Mouse (Mus musculus): ENCODE measurements around the gene Lcn4. TPM values are rescaled to one million over a fixed set of nuclear protein-coding genes. Genes with fewer than 3 reads are reported as not detected.

Gene Lcn4
- polyA plus RNA-seq, 1 experiment, result not detected

- TF ChIP-seq POLR2A (IDR thresholded peaks at IDR 0.05; ENCODE audit: control insufficient read depth, low read depth, low read length) (no peak), CTCF (IDR thresholded peaks at IDR 0.05; ENCODE audit: control insufficient read depth, insufficient read depth, insufficient replicate concordance, low read depth, low read length) (no peak)
- H3K4me1 ChIP-seq (ENCODE audit: control insufficient read depth, insufficient read depth, low read length), result peaks cover 10% of the 10 kb centered on the region
- no peak overlapping the region for H3K27ac ChIP-seq (ENCODE audit: control insufficient read depth, insufficient read depth, low read depth, low read length)
- H3K27me3 ChIP-seq (ENCODE audit: control insufficient read depth, insufficient read depth, low read length), result no peaks in the 10 kb centered on the region
- H3K36me3 ChIP-seq (ENCODE audit: control insufficient read depth, insufficient read depth, low read length), result no peaks in the 10 kb centered on the region; the same call in 1 of the 2 replicates
- H3K4me3 ChIP-seq (ENCODE audit: control insufficient read depth, low read depth, low read length), result no peak overlapping the region
Observed at GRCm38 (mm10) chr2:26635489-26636324, 35.4 kb downstream of the Lcn4 start.

DNA sequence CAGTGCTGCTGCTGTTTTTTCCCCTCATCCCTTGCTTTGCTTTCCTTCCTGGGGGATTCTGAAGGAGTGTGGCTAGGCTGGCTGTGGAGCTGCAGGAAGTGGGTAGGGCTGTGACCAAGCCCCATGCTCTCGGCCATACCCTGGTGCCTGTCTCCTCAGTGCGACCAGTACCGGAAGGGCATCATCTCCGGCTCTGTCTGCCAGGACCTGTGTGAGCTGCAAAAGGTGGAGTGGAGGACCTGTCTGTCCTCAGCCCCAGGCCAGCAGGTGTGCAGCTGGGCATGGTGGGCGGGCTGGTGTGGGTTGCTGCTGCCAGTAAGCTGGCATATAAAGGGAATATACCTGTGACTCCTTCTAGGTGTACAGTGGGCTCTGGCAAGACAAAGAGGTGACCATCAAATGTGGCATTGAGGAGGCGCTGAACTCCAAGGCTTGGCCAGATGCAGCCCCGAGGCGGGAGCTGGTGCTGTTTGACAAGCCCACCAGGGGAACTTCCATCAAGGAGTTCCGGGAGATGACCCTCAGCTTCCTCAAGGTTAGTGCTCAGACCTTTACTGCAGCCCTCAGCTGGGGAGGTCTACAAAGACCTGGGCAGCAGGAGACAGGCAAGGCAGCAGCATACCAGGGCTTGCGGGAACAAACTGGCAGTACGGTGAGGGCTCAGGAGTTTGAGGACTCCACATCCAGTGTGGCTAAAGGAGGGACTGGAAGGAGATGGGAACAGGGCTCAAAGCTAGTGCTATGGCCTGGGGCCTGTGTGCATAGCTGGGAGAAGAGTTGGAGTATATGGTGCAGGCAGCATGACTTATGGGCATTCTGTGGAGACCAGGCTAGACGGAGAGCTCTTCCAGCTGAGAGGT lies 36.2 kb downstream of the Lcn4 start:
- Histone ChIP-seq H3K27me3 (ENCODE audit: control insufficient read depth, insufficient read depth, low read length) (no peaks in the 10 kb centered on the region), H3K36me3 (ENCODE audit: control insufficient read depth, insufficient read depth, low read length) (no peaks in the 10 kb centered on the region; the same call in 1 of the 2 replicates), H3K4me3 (ENCODE audit: control insufficient read depth, low read depth, low read length) (no peak overlapping the region), H3K27ac (ENCODE audit: control insufficient read depth, insufficient read depth, low read depth, low read length) (no peak overlapping the region), H3K4me1 (ENCODE audit: control insufficient read depth, insufficient read depth, low read length) (peaks cover 8% of the 10 kb centered on the region)
- TF ChIP-seq CTCF (IDR thresholded peaks at IDR 0.05; ENCODE audit: control insufficient read depth, insufficient read depth, insufficient replicate concordance, low read depth, low read length), result no peak
- no peak for TF ChIP-seq POLR2A (IDR thresholded peaks at IDR 0.05; ENCODE audit: control insufficient read depth, low read depth, low read length)

DNA sequence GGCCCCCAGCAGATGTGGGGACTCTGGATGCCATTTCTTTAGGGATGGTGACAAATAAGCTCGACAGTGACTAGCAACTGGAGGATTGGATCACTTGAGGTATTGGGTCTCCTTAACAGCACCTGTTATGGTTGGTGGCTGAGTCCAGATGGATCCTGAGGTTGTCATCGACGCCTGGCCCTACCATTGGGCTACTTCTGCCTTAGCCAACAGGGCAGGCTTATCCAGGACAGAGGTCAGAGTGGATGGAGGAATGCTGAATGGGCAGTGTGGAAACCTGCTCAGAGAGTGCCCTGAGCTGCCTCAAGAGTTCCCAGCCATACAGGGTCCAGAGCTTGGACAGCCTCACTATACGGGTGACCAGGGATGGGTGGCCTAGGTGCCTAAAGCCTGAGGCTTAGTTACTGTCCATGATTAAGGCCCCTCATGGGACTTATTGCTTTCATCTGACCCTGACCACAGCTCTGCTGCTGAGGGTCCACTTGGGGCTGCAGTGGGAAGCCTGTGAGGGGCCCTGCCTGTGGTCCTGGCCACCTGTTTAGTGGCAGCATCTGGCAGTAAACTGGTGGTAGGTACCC lies 37.0 kb downstream of the Lcn4 start:
- no peak overlapping the region for H3K4me3 ChIP-seq (ENCODE audit: control insufficient read depth, low read depth, low read length)
- H3K27me3 ChIP-seq (ENCODE audit: control insufficient read depth, insufficient read depth, low read length), result no peaks in the 10 kb centered on the region
- H3K36me3 ChIP-seq (ENCODE audit: control insufficient read depth, insufficient read depth, low read length), result no peaks in the 10 kb centered on the region; the same call in 1 of the 2 replicates
- TF ChIP-seq POLR2A (IDR thresholded peaks at IDR 0.05; ENCODE audit: control insufficient read depth, low read depth, low read length) (no peak), CTCF (IDR thresholded peaks at IDR 0.05; ENCODE audit: control insufficient read depth, insufficient read depth, insufficient replicate concordance, low read depth, low read length) (no peak)
- no peak overlapping the region for H3K27ac ChIP-seq (ENCODE audit: control insufficient read depth, insufficient read depth, low read depth, low read length)
- peaks cover 14% of the 10 kb centered on the region for H3K4me1 ChIP-seq (ENCODE audit: control insufficient read depth, insufficient read depth, low read length)

DNA sequence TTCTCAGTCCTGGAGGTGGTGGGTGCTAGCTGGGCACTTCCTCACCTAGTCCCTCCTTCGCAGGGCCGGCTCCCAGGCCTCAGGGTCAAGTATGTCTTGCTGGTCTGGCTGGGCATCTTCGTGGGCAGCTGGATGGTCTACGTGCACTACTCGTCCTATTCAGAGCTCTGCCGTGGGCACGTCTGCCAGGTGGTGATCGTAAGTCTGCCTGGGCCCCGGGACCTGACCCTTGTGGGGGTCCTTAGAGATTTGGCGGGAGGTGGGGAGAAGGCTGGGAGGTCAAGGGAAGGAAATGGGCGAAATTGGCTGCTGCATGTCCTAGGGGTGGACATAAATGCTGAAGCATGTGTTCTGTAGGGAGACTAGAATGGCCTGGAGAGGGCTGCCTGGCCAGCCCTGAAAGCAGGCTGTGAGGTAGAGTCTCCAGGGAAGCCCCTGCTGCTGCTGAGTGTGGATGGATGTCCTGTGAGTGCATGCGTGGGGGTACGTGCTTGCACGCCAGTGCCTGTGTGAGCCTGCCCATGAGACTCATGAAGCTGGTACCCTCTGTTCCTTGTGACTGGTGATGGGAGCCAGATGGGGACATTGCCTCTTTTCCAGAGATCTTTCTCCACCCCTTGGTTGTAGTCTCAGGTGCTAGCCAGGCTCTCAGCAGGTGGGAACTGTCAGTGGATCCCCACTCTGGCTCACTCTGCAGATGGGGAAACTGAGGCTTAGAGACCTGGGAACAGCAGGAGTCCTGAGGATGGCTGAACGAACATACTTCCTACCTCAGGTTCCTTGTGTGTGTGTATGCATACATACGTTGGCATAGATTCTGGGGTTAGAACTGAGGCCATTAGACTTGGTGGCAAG lies 38.3 kb downstream of the Lcn4 start:
- no peak for TF ChIP-seq POLR2A (IDR thresholded peaks at IDR 0.05; ENCODE audit: control insufficient read depth, low read depth, low read length)
- TF ChIP-seq CTCF (IDR thresholded peaks at IDR 0.05; ENCODE audit: control insufficient read depth, insufficient read depth, insufficient replicate concordance, low read depth, low read length), result no peak
- Histone ChIP-seq H3K36me3 (ENCODE audit: control insufficient read depth, insufficient read depth, low read length) (no peaks in the 10 kb centered on the region; the same call in 1 of the 2 replicates), H3K4me1 (ENCODE audit: control insufficient read depth, insufficient read depth, low read length) (peaks cover 19% of the 10 kb centered on the region), H3K4me3 (ENCODE audit: control insufficient read depth, low read depth, low read length) (no peak overlapping the region), H3K27me3 (ENCODE audit: control insufficient read depth, insufficient read depth, low read length) (no peaks in the 10 kb centered on the region), H3K27ac (ENCODE audit: control insufficient read depth, insufficient read depth, low read depth, low read length) (no peak overlapping the region)

DNA sequence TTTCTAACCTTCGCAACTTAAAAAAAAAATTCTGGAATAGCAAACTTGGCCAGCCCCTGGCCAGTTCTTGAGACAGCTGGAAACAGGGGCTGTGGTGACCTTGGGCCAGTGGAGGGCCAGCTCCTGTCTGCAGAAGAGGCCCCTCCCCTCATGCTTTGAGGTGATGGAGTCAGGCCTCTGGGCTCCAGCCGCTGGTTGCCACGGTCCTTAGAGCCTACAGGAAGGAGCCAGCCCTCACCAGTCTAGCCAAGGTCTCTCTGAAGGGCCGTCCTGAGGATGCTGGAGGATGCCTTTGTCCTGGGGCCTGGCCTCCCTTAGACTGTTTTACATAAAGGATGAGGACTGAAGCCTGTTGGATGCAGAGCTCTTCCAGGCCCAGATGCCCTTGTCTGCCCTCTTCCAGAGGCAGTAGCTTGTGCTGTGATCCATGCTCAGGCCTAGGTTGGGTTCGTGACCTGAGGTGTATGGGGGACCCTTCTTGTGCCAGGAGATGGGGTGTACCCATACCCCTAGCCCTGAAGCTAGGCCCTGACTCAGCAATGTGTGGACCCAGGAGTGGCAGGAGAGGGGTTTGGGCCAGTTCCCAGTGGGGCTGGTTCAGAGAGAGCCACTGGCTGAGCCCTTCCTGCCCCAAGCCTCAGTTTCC lies 42.2 kb downstream of the Lcn4 start:
- H3K4me3 ChIP-seq (ENCODE audit: control insufficient read depth, low read depth, low read length), result peak overlapping the region; percentile 77
- peaks cover 19% of the 10 kb centered on the region for H3K4me1 ChIP-seq (ENCODE audit: control insufficient read depth, insufficient read depth, low read length)
- H3K36me3 ChIP-seq (ENCODE audit: control insufficient read depth, insufficient read depth, low read length), result no peaks in the 10 kb centered on the region
- H3K27ac ChIP-seq (ENCODE audit: control insufficient read depth, insufficient read depth, low read depth, low read length), result peak overlapping the region; percentile 63; the same call in 1 of the 2 replicates
- H3K27me3 ChIP-seq (ENCODE audit: control insufficient read depth, insufficient read depth, low read length), result no peaks in the 10 kb centered on the region
- TF ChIP-seq POLR2A (IDR thresholded peaks at IDR 0.05; ENCODE audit: control insufficient read depth, low read depth, low read length), result no peak
- TF ChIP-seq CTCF (IDR thresholded peaks at IDR 0.05; ENCODE audit: control insufficient read depth, insufficient read depth, insufficient replicate concordance, low read depth, low read length), result no peak; the same call in 1 of the 2 replicates

Measured in testis, adult 2 months (tissue).